Mouse (Mus musculus): Measurements from ENCODE around the gene Prr14l.

DNA sequence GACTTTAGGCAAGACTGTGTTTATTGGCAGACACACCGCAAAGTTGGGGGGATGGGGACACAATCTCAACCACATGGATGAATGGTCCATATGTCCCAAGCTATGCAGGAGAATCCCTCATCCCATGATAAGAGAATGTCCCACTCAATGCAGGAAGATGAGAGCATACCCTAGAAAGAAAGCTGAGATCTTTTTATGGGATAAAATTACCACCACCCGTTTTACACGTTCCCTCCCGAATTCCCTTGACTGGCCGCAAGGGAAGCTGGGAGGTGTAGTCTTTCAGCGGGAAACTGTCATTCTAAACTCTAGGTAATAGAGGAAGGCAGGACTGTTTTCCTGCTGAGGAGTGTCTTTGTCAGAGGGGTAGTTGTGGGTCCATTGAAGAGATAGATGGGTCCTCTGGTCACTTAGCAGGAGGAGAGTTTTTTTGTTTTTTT, 3.7 kb upstream of the Prr14l start:
- TF ChIP-seq ZC3H11A (IDR thresholded peaks at IDR 0.05; ENCODE audit: borderline replicate concordance, low read depth, low read length) (no peak), MAFK (IDR thresholded peaks at IDR 0.05; ENCODE audit: insufficient read depth, low read depth, low read length) (no peak), CHD2 (IDR thresholded peaks at IDR 0.05; ENCODE audit: low read depth, low read length) (no peak)

Data from ES-E14 (cell line).